Mouse (Mus musculus): ENCODE data around the gene Resp18.

Gene Resp18

DNA sequence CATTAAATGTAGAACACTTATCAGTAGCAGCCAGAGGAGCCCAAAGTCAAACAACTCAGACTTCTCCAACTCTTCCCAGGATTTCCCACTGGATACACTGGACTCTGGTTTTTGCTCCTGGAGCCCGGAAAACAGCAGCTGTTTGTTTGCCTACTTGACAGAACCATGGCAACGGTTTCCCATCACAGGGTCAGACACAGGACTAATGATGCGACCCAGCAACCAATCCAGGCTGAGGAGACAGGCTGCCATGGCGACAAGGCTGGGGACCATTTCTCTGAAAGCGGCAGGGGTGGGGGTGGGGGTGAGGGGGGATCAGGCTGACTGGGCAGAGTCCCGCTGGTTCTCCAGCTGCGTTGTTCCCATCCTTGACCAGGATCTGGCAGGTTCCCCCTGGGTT lies 11.2 kb upstream of the Resp18 start:
- in situ Hi-C loops (cut with MboI; ENCODE audit: low pct_unique_long_range_greater_than_20kb in 1 of 2, low sequenced_read_pairs in 2 of 2, unreplicated experiment in 1 of 2), result loop anchor here in 1 of 2 experiments (25.0 kb wide), 1 partner anchor 352 kb away; the partner anchor contains the start of gene Cfap65

DNA sequence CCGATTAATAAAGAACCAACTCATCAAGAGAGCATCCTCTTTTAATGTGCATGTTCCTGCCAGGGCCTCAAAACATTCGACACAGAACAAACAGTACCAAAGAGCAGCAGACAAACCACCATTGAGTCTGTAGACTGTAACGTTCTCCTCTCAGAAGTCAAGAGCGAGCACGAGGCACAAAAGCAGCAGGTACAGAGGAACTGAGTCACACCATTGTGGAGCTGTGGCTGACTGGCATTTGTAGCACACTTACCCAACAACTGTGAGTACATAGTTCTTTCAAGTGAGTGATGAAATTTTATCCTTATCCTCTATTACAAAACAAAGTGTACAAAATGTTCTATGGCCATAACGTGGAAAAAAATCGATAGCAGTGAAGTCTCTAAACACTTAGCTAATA lies 6.7 kb upstream of the Resp18 start:
- in situ Hi-C loops (cut with MboI; ENCODE audit: low pct_unique_long_range_greater_than_20kb in 1 of 2, low sequenced_read_pairs in 2 of 2, unreplicated experiment in 1 of 2), result loop anchor here in 1 of 2 experiments (25.0 kb wide), 1 partner anchor 348 kb away; the partner anchor contains the start of gene Cfap65

DNA sequence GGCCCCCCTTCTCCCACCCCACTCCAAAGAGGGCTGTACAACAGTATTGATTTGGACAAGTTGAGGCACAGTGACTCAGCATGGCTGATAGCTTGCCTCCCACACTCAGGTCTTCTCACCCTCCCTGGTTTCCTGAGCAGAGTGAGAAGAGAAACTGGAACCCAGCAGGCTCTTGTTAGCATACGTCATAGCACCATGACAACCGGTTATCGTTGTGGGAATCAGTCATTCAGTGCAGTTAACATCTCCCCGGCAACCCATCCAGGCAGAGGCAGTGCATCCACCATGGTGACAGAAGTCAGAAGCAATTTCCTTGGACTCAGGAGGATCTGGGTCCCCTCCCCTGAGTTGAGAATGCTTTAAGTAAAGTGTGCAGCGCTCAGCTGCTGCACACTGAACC lies 4.8 kb upstream of the Resp18 start:
- in situ Hi-C loops (cut with MboI; ENCODE audit: low pct_unique_long_range_greater_than_20kb in 1 of 2, low sequenced_read_pairs in 2 of 2, unreplicated experiment in 1 of 2), result loop anchor here in 1 of 2 experiments (25.0 kb wide), 1 partner anchor 346 kb away; the partner anchor contains the start of gene Cfap65

DNA sequence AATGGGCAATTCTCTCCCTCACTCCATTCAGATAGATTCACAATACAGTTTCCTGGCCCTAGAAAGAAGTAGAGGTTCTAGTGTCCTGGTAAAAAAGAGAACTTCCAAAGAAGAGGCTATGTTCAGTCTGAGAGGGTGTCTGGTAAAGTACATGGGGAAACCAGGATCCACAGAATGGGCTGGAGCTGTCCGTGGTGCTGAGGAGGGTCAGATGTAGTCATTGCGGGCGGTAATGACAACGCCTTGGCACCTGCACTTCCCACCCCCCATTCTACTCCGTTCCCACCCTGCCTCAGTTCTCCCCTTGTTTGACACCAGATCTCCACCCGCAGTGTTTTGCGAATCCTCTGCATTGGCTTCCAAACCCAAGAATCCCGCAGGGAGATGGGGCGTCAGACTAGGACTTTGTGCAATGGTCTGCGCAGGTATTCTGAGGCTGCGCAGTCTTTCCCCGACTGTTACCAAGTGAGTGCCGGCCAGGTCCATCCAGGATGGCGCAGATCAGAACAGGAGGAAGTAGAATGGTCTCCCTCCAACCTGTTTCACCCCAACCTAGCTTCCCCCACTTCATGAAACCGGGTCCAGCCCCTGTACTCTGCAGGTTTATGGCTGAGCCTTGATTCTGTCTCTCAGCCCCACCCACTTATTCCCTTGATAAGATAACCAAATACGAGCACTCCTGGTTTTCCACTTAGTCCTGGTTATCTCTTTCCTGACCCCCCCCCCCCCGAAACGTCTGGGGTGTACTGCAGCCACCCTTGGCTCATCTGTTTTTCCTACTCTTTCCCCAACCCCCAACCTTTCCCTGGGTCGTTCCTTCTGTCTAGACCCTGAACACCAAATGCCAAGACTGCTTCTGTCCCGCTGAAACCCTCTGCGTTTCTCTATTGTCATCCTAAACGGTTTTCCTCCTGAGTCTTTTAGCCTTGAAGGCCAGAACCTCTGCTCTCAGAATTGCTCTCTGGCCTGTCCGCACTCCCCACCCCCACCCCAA lies 723 bp downstream of the Resp18 start:
- in situ Hi-C loops (cut with MboI; ENCODE audit: low pct_unique_long_range_greater_than_20kb in 1 of 2, low sequenced_read_pairs in 2 of 2, unreplicated experiment in 1 of 2), result loop anchor here in 1 of 2 experiments (25.0 kb wide), 1 partner anchor 340 kb away; the partner anchor contains the start of gene Cfap65

DNA sequence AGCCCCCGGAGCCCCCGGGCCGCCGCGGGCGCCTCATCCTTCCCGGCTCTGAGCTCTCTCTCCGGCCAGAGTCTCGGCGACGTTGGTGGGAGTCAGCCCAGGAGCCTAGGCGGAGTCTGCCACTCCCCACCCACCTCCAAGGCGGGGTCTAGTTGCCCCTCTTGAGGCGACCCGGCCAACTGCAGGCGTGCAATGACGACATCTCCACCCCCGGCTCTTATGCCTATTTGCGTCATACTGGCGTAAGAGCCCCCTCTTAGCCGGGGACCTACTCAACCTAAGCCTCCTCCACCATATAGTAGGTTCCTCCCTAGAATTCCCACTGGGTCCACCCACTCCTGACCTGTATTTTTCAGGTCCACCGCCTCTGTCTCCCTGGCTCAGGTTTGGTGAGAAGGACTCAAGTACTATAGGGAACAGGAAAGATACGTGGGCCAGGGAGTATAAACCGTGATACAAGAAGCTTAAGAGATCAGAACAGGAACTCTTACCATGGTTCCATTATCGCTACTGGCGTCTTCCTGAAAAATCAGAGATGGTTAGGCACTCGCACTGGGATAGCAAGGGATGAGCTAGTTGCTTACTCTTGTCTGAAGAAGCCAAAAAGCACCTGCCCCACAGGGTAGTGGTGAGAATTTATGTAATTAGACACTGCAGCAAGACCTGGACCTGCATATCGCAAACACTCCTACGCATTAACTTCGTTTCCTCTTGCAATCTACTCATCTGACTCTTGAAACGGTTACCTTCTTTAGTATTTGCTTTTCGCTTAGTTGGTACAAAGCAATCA lies 13.9 kb downstream of the Resp18 start, which contains the start of gene Ptprn:
Gene Ptprn, minus strand, starts transcription at position 412 of the 790 bp plus-strand sequence.
- in situ Hi-C loops (cut with MboI; ENCODE audit: low pct_unique_long_range_greater_than_20kb in 1 of 2, low sequenced_read_pairs in 2 of 2, unreplicated experiment in 1 of 2), result no loop called here

DNA sequence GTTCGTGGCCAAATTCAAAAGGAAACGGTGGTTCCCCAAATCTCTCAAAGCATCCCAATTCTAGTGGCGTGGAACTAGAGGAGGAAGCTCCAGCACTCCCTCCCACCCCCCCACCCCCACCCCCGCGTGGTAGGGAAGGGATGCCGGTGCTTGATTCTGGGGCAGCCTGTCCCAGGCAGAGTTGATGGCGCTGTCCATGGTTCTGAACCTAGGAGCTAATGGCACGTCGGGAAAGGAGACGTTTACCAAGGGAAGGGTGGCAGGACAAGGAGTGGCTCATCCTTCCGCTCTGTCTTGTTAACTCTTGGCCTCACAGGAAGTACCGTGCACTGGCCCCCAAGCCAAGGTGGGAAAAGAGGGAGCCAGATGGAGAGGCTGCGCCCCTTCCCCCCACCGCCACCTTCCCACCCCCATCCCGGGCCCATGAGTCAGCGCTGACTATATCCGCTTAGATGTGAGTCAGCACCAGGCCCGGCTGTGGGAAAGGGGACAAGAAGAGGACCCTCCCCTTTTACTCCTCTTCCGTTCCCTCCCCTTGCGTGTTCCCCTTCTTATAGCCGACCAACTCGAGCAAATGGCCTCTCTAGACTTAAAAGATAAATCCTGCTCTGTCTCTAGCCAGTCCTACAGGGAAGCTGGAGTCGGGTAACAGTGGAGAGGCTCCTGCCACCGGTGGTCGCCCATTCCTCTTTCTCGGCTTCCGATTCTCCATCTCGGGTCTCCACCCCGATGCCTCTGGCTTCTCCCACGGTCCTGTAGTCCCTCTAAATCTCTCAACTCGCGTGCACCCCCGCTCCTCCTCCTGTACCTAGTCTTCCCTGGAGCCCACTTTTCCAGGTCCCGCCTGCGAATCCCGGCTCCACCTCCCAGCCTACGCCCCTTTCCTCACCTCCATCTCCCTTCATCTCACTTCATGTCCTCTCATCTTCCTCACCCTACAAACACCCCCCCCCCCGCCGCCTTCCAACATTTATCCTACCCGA lies 15.0 kb downstream of the Resp18 start:
- in situ Hi-C loops (cut with MboI; ENCODE audit: low pct_unique_long_range_greater_than_20kb in 1 of 2, low sequenced_read_pairs in 2 of 2, unreplicated experiment in 1 of 2), result no loop called here

GRCm38 (mm10) chr1:75261278-75261677 lies 16.9 kb downstream of the Resp18 start:
- in situ Hi-C loops (cut with MboI; ENCODE audit: low pct_unique_long_range_greater_than_20kb in 1 of 2, low sequenced_read_pairs in 2 of 2, unreplicated experiment in 1 of 2), result no loop called here

- in situ Hi-C loops (cut with MboI; ENCODE audit: low pct_unique_long_range_greater_than_20kb in 1 of 2, low sequenced_read_pairs in 2 of 2, unreplicated experiment in 1 of 2), result loop anchor here in 1 of 2 experiments (10.0 kb wide), 1 partner anchor 71 kb away; the partner anchor contains the start of gene Abcb6
Measured at GRCm38 (mm10) chr1:75255516-75256046, 22.6 kb downstream of the Resp18 start.

DNA sequence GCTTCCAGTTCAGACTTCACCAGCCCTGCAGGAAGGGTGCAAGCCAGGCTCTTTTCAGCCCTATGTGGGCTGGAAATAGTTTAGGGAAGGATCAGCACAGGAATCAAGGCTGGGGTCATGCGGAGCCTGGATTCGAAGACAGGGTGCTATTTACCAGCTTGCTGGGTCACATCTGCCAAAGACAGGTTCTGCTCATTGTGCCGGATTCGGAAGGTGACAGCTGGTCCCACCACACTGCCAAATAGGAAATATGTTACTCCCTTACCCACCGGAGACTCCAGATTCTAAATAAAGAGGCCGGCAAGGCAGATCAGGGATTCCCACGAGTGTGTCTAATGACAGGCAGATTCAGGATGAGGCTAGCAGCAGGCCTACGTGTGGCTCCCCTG lies 23.6 kb downstream of the Resp18 start:
- in situ Hi-C loops (cut with MboI; ENCODE audit: low pct_unique_long_range_greater_than_20kb in 1 of 2, low sequenced_read_pairs in 2 of 2, unreplicated experiment in 1 of 2), result loop anchor here in 1 of 2 experiments (10.0 kb wide), 1 partner anchor 70 kb away; the partner anchor contains the start of gene Abcb6

DNA sequence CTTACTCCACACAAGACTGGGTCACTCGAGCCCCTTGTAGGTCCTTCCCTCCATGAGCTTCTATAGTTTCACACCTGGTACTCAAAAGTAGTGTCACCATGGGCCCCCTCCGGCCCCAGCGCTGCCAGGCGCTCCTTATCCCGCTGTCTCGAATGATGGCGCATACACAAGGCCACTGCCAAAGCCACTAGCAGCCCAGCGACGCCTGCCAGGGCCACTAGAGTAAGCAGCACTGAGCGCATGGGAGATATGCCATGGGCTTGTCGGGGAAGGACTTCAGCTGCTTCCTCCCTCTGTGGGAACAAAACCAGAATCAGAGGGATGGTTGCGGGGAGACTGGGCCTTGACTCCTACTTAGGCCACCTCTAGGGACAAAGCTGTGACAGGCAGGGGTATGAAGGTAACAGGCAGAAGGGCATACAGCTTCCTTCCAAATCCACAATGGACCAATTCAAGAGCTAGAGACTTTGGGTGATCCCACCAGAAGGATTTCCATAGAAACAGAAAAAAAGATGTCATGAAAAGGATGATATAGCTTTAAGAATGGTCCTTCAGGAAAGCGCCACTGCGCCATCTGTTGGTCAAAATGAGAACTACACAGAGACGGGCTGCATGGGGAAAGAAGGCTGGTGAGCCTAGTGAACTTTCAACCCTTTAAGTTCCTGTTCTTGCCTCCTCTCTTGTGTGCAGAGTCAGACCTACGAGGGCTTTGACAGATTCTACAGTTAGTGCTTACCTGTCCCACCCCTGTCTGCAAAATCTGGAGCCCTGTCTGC lies 24.2 kb downstream of the Resp18 start:
- in situ Hi-C loops (cut with MboI; ENCODE audit: low pct_unique_long_range_greater_than_20kb in 1 of 2, low sequenced_read_pairs in 2 of 2, unreplicated experiment in 1 of 2), result loop anchor here in 1 of 2 experiments (10.0 kb wide), 1 partner anchor 69 kb away; the partner anchor contains the start of gene Abcb6

DNA sequence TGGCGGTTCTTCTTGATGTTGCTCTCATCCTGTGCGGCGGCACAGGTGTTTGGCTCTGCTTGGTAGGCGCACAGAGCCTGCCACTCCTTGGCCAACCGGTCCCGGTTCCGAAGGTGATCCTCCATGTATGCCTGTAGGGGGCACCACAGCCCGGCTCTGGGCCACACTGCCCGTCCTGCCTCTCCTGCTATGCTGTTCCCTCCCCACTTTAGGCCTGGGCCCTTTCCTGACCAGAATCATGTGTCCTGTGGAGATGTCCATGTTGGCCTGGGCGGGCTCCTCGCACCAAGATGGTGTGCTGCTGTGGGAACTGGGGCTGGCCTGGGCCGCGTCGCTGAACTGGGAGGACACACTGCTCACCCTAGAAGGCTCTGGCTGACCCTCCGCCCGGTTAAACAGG lies 25.2 kb downstream of the Resp18 start:
- in situ Hi-C loops (cut with MboI; ENCODE audit: low pct_unique_long_range_greater_than_20kb in 1 of 2, low sequenced_read_pairs in 2 of 2, unreplicated experiment in 1 of 2), result loop anchor here in 1 of 2 experiments (10.0 kb wide), 1 partner anchor 68 kb away; the partner anchor contains the start of gene Abcb6

DNA sequence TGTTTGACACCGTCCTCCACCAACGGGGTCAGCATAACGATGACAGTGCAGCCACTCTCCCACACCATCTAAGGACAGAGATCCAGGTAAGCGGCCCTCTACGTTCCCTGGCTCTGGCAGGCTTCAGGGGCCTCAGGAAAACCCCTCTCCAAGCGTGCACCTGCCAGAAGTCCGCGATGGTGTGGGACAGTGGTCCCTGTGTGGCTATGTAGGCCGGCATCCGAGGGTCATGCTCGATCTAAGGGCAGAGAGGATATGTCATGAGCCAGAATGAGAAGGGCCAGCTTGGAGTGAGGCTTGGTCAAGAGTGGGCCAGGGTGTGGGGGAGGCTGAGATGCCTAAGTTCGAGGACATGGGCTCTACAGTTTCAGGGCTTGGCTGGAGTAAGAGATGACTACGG lies 25.9 kb downstream of the Resp18 start:
- in situ Hi-C loops (cut with MboI; ENCODE audit: low pct_unique_long_range_greater_than_20kb in 1 of 2, low sequenced_read_pairs in 2 of 2, unreplicated experiment in 1 of 2), result loop anchor here in 1 of 2 experiments (10.0 kb wide), 1 partner anchor 68 kb away; the partner anchor contains the start of gene Abcb6

DNA sequence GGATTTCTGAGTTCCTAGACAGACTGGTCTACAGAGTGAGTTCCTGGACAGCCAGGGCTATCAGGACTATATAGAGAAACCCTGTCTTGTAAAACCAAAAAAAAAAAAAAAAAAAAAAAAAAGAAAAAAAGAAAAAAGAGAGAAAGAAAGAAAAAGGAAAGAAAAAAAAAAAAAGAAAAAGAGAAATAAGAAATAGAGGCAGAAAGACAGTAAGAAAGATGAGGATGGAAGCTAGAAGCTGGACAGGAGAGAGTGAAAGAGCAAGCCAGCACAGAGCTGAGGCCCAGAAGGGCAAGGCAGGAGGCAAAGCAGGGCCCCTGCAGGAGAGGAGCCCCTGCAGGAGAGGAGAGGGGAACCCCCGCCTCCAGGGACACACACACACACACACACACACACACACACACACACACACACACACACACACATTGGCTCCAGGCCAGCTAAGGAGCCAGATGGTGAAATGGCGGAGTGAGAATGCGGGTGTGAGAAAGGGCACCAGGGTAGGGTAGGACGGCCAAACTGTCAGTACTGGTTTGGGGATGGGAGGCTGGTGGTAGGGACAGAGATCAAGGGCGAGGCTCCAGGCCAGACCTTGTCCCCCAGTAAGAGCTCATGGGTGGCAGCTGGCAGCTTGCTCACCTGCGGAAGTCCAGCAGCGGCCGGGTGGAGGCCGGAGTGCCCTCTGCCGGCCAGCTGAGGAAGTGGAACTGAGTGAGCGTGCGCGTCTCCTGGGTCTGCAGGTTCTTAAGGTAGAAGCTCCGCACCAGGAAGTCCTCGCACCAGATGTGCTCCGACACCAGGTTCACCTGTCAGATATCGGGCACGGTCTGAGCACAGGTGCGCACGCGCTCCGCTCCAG lies 26.9 kb downstream of the Resp18 start:
- in situ Hi-C loops (cut with MboI; ENCODE audit: low pct_unique_long_range_greater_than_20kb in 1 of 2, low sequenced_read_pairs in 2 of 2, unreplicated experiment in 1 of 2), result loop anchor here in 1 of 2 experiments (10.0 kb wide), 1 partner anchor 67 kb away; the partner anchor contains the start of gene Abcb6

DNA sequence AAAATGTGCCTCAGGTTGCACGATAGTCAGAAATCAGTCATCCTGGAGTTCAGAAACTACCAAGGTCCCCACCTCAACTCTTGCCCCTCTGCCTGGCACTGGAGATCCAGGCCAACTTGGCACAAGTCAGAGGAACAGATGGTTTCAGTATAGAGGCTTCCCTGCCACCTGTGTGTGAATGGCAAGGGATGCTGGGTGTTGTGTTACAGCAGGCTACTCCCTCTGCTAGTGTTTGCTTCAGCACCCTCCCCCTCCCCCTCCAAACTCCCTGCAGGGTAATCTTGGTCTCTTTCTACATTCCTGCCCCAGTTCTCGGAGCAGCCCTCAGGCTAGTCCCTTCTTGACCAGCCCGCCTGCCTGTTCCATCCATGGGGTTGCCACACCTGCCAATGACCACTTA lies 27.7 kb downstream of the Resp18 start:
- in situ Hi-C loops (cut with MboI; ENCODE audit: low pct_unique_long_range_greater_than_20kb in 1 of 2, low sequenced_read_pairs in 2 of 2, unreplicated experiment in 1 of 2), result loop anchor here in 1 of 2 experiments (10.0 kb wide), 1 partner anchor 66 kb away; the partner anchor contains the start of gene Abcb6

DNA sequence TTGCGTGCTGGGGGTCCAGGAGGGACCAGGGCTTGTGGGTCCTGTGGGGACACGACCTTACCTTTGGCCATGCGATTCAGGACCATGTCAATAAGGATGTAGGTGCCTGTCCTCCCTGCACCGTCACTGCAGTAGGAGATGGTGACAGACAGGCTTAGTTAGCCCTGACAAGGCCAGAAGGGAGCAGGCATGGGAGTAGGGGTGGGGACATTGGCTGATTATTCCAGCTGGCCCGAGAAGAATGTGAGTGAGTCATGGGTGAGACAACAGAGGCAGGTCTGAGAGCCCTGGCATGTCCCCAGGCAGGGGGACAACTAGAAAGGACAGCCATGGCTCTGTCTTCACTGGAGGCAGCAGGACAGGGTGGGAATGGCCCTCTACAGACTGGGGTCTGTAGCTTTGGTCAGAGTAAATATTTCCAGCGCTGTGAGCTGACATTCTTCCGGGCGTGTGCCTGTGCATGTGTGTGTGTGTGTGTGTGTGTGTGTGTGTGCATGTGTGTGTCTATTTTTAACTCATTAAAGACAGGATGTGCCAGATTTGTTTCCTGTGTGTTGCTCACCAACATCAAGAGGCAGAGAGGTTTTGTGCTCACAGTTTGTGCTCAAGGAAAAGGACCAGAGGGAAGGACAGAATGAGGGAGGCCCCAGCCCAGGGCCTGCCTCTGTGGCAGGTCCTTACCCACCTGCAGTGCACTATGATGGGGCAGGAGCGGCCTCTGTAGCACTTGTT lies 30.0 kb downstream of the Resp18 start:
- in situ Hi-C loops (cut with MboI; ENCODE audit: low pct_unique_long_range_greater_than_20kb in 1 of 2, low sequenced_read_pairs in 2 of 2, unreplicated experiment in 1 of 2), result no loop called here
